Mouse (Mus musculus) bone marrow, adult 2 months (tissue): ENCODE data around the gene Tmem139. TPM values are rescaled to one million over a fixed set of nuclear protein-coding genes. Genes with fewer than 3 reads are reported as not detected.

ENCODE experiments used
- H3K27ac ChIP-seq: fragments of 200-500 bp; 2 replicates; pipeline ENCODE4 v1.5.1; 2012; ENCODE audit warnings: low read depth, mild to moderate bottlenecking, control low read depth, inconsistent platforms, low read length; ENCODE audit not compliant: control insufficient read depth, poor library complexity, insufficient read depth
- H3K4me1 ChIP-seq: fragments of 200-500 bp; 2 replicates; pipeline ENCODE4 v1.6.1; 2011; ENCODE audit warnings: low read length; ENCODE audit not compliant: control insufficient read depth, insufficient read depth
- H3K4me3 ChIP-seq: fragments of 200-500 bp; replicated peaks from 2 replicates; pipeline ENCODE3; 2011; ENCODE audit warnings: mild to moderate bottlenecking, low read depth, low read length, control low read depth; ENCODE audit not compliant: control insufficient read depth
- CTCF ChIP-seq: fragments of 200-500 bp; IDR thresholded peaks from 2 replicates; pipeline ENCODE4 v1.5.1; 2011; ENCODE audit warnings: low read length, control low read depth; ENCODE audit not compliant: control insufficient read depth, insufficient read depth
- POLR2A ChIP-seq: fragments of 200-500 bp; IDR thresholded peaks from 2 replicates; pipeline ENCODE4 v1.6.1; 2011; ENCODE audit warnings: low read depth, mild to moderate bottlenecking, control low read depth, low read length, borderline replicate concordance; ENCODE audit not compliant: control insufficient read depth
- WGBS: fragments of 180-500 bp; shearing (Covaris S2); methylation state at CpG from one replicate; pipeline ENCODE4 v1.1.7; 2018; 5-methylcytosine and 5-hydroxymethylcytosine counted together
- polyA plus RNA-seq: library from polyadenylated mRNA; stranded (reverse); fragments of >200 nt; gene quantifications from 2 replicates; pipeline ENCODE4 v1.2.4, GENCODE M21; 2011; ENCODE audit warnings: low replicate concordance; ENCODE audit not compliant: missing spikeins, insufficient read depth, insufficient read length

Gene Tmem139
- polyA plus RNA-seq = not detected in 2 replicates

DNA sequence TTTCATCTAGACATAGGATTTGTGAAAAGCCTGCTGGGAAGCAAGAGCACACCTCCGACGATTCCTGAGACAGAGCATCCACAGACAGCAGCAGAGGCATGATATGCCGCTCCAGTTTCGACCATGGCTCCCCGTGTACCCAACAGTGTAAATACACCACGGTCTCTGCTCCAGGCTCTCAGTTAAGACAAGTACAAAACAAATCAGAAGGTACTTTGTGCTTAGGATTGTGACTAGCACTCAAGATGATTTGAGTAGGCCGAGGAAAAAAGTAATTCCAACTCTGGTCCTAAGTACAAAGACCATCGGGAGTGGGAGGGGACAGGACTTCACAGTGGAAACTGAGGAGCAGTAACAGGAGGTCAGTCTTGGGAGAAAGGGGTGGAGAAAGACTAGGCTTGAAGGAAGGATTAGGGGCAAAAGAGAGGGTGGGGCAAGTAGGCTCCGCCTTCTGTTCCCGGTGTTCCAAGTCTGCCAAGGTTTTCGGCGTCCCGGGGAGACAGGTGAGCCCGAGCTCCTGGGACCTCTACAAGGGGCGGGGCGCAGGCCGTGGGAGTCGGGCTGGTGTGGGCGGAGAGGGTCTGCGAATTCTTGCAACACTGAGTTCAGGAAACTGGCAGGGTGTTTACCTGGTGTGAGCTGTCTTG, at the start of gene Tmem139:
TSS of gene Tmem139 (plus strand) at position 447 of the 647 bp plus-strand sequence.
- Histone ChIP-seq H3K27ac (no peak within 1 kb of the TSS), H3K4me1 (no peaks in the 10 kb centered on the region), H3K4me3 (no peak within 1 kb of the TSS)
- WGBS = 73% methylated on average over 20 of the region's 20 CpGs
- no peak for TF ChIP-seq POLR2A
- TF ChIP-seq CTCF = no peak

DNA sequence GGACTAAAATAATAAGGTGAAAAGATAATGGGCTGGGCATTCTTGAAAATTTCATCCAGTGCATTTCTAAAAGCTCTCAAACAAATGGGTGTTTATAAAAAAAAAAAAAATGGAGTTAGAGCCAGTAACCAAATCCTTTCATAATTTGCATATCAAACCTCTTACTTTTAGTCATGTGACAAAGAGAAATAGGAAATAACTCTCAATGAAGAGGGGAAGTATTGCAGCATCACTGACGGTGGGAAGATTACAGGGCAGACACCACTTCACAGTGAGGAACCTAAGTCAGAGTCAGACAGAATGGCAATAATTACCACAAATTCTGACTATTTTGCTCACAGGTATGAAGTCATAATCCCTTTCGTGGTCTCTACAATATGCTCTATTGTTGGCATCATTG, 46.7 kb upstream of the Tmem139 start, which contains the start of gene Tas2r144:
TSS of gene Tas2r144 (plus strand) at position 301 of the 400 bp plus-strand sequence.
- 40% methylated on average over 2 of the region's 2 CpGs for WGBS
- Histone ChIP-seq H3K4me1 (no peaks in the 10 kb centered on the region), H3K27ac (no peak within 1 kb of the TSS), H3K4me3 (no peak within 1 kb of the TSS)
- TF ChIP-seq CTCF = no peak
- TF ChIP-seq POLR2A = no peak

DNA sequence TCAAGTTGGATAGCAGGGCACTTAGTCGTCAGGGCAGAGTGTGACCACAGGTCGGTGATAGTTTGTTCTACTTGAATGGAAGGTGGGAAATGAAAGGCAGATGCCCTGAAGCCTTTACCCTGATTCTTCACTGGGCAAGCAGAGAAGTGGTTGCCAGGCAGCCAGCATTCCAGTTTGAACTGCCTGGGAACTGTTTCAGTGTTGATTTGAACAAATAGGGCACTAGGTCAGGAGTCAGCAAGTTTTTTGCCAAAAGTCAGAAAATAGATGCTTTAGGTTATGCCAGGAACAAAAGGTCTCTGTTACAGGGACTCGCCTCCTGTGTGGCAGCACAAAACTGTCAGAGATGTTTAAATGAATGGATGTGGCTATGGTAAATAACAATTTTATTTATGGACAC, 39.5 kb upstream of the Tmem139 start:
- H3K27ac ChIP-seq = no peak overlapping the region
- no peaks in the 10 kb centered on the region for H3K4me1 ChIP-seq
- no peak overlapping the region for H3K4me3 ChIP-seq
- WGBS = 69% methylated on average over 3 of the region's 3 CpGs
- no peak for TF ChIP-seq CTCF
- no peak for TF ChIP-seq POLR2A

DNA sequence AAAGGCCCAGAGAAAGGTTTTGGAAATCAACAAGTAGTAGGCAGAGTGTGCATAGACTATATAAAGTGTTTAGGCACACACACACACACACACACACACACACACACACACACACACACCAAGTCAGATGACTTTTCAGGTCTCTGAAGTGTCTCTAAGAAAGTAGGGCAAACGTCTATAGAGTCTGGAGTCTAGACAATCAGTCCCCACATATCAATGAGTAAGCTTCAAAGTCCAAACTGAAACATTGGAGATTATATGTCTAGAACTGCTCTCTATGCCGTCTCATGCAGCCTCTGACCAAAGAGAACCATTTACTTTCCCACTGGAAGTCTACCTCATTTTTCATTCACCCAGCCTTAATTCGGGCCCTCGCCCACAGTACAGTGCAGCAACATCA, 36.7 kb upstream of the Tmem139 start:
- H3K4me1 ChIP-seq = no peaks in the 10 kb centered on the region
- no peak overlapping the region for H3K4me3 ChIP-seq
- TF ChIP-seq POLR2A = no peak
- 67% methylated on average over 4 of the region's 4 CpGs for WGBS
- no peak overlapping the region for H3K27ac ChIP-seq

DNA sequence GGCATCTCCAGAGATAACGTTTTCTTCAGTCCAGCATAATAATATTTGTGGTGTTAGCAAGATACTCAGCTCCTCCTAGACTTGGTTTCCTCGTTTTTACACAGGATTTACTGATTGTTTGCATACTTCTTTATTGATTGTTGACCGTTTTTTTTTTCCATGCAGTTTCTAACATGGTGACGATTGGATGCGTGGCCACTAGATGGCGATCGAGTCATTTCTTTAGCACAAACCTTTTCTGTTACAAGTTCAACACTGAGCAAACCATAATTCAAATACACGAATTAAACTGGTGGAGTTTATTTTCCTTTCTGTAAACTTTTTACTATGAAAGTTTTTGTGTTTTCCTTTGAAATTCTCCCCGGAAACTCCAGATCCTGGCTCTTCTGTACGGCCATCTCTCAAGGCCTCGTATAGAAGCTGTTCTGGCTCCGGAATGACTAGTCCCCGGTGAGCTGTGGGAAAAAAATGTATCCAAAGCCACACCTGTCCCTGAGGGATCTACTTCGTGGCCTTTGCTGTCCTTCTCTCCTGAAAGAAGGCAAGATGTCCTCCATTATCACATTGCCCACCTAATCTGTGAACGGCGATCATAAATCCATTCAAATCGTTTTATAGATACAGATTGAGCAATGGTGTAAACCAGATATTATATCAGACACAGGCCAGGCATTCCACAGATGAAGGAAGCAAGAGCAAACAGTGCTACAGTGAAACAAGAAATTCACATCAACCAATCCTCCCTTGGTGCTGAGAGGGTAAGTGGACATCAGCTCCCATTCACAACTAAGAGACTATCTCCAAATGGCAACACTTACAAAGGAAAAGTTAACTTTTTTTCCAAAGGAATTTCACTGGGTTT, 34.3 kb upstream of the Tmem139 start:
- TF ChIP-seq POLR2A (no peak), CTCF (0 out of 2 replicates have a peak, but pooled peaks have one; percentile 15)
- no peak overlapping the region for H3K27ac ChIP-seq
- H3K4me3 ChIP-seq = no peak overlapping the region
- H3K4me1 ChIP-seq = no peaks in the 10 kb centered on the region
- 36% methylated on average over 17 of the region's 17 CpGs for WGBS

DNA sequence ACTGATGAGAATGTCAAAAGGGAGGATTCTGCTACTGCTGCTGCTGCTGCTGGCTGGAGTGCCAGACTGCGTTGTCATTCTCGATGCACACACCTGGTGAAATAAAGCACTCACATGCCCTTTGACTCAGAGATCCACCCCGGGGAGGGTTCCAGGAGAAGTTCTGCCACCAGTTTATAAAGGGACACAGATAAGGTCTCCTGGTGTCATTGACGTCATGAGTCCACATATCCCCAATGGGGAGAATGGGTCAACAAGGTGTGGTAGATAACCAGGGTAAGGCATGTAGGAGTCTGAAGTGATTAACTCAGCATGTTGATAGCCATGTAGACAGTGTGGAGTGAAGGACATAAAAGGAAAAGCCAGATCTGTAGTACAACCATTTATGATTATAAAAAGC, 32.2 kb upstream of the Tmem139 start:
- 78% methylated on average over 4 of the region's 4 CpGs for WGBS
- TF ChIP-seq CTCF = no peak
- TF ChIP-seq POLR2A = no peak
- no peaks in the 10 kb centered on the region for H3K4me1 ChIP-seq
- H3K4me3 ChIP-seq = no peak overlapping the region
- no peak overlapping the region for H3K27ac ChIP-seq

DNA sequence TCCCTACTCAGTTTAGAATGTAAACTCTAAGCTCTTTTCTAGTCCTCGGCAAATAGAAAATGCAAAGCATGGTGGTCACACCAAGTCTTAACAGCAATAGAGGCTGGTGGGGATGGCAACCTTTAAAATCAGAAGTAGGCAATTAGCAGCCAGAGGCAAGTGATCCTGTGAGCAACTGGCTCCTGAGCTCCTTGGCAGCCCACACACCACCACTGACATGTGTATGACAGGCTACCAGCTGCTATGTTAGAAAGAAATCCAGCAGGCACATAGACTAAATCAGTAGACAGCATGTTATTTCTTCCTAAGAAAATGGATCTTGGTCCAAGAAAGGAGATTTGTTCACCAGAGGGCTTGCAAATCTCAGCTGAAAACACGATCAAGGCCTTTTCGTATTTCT, 30.6 kb upstream of the Tmem139 start:
- Histone ChIP-seq H3K4me3 (no peak overlapping the region), H3K4me1 (no peaks in the 10 kb centered on the region), H3K27ac (no peak overlapping the region)
- TF ChIP-seq POLR2A = no peak
- WGBS = 91% methylated on average over 3 of the region's 3 CpGs

DNA sequence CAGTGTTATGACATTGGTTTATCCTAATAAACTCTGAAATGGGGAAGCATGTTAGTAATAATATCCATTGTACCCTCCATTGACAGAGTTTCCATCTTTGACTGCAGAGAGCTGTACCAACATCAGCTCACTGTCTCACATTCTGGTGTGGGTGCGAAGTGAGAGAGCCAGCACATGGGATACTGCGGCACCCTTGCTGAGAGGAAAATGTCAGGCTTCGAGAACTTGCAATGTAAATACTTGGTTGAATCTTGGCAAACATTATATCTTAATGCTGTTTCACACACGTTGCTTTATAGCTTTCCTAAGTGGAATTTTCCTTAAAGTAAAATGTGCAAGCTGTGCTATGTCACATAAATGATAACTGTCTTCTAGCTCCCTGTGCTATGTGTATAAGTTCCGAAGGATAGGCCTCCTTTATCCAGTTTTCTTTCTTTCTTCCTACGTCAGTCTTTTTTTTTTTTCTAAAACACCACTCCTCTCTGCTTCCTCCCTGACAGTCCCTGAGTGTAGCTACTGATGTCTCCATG, 24.4 kb upstream of the Tmem139 start:
- 81% methylated on average over 6 of the region's 6 CpGs for WGBS
- no peak for TF ChIP-seq POLR2A
- no peak for TF ChIP-seq CTCF
- Histone ChIP-seq H3K4me3 (no peak overlapping the region), H3K27ac (no peak overlapping the region), H3K4me1 (no peaks in the 10 kb centered on the region)
